Mouse (Mus musculus) kidney, embryonic 15.5 days (tissue): ENCODE data around the gene Sppl2c. TPM values are rescaled to one million over a fixed set of nuclear protein-coding genes. Genes with fewer than 3 reads are reported as not detected.

ENCODE experiments used
- ATAC-seq: fragments of 200-750 bp; cut with Nextera tagmentation; replicated peaks from 2 replicates; pipeline ENCODE4 v1.8.0; 2017; ENCODE audit warnings: moderate TSS enrichment; ENCODE audit not compliant: low FRiP score
- H3K27ac ChIP-seq: fragments of 300-500 bp; sonication (generic); 2 replicates; pipeline ENCODE4 v1.5.1; 2015; ENCODE audit warnings: mild to moderate bottlenecking, inconsistent platforms
- H3K27me3 ChIP-seq: fragments of 300-500 bp; sonication (generic); 2 replicates; pipeline ENCODE4 v1.6.1; 2015; ENCODE audit warnings: inconsistent platforms
- H3K36me3 ChIP-seq: fragments of 300-500 bp; sonication (generic); 2 replicates; pipeline ENCODE4 v1.6.1; 2015; ENCODE audit warnings: inconsistent platforms
- H3K4me1 ChIP-seq: fragments of 300-500 bp; sonication (generic); 2 replicates; pipeline ENCODE4 v1.6.1; 2015; ENCODE audit warnings: inconsistent platforms
- H3K4me2 ChIP-seq: fragments of 300-500 bp; sonication (generic); 2 replicates; pipeline ENCODE4 v1.6.1; 2015; ENCODE audit warnings: moderate library complexity, mild to moderate bottlenecking, inconsistent platforms
- H3K4me3 ChIP-seq: fragments of 300-500 bp; sonication (generic); replicated peaks from 2 replicates; pipeline ENCODE4 v1.5.1; 2015; ENCODE audit warnings: mild to moderate bottlenecking, inconsistent platforms
- H3K9ac ChIP-seq: fragments of 300-500 bp; sonication (generic); 2 replicates; pipeline ENCODE4 v1.6.1; 2015; ENCODE audit warnings: mild to moderate bottlenecking, inconsistent platforms
- H3K9me3 ChIP-seq: fragments of 300-500 bp; sonication (generic); replicated peaks from 2 replicates; pipeline ENCODE4 v1.6.1; 2016; ENCODE audit warnings: inconsistent platforms
- WGBS: fragments of 180-500 bp; shearing (Covaris S2); methylation state at CpG from one replicate; pipeline ENCODE4 v1.1.7; 2015; ENCODE audit warnings: mixed read lengths; 5-methylcytosine and 5-hydroxymethylcytosine counted together
- polyA plus RNA-seq: library from polyadenylated mRNA; unstranded; fragments of >200 nt; fragmentation: Nextera tagmentation; extraction: Ambion mirVana; gene quantifications from 2 replicates; pipeline ENCODE4 v1.2.1, GENCODE M21; 2015

Sppl2c gene
- polyA plus RNA-seq, 1 experiment from 2014 or later: not detected

DNA sequence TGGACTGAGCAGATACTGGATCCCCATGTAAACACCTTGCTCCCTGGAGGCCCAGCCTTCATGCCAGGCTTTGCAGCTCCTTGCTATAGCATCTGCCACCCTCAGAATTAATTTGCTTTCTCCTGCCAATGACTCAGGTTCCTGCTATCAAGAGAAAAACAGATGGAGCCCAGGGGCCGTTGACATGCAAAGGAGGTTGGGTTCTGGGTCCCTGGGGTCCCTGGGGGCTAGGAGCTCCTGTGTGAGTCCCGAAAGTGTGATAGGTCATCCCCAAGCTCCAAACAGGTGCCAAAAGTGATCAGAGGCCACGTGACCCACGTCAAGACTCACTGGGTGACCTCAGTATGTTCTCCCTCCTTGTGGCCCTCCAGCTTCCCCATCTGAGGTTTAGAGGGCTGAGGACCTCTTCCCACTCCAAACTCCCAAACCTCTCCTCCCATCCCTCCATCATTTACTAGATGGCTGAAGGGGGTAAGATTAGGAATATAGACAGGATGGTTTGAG lies 26.3 kb upstream of the Sppl2c start:
- H3K27ac ChIP-seq: no peak overlapping the region
- no peak for ATAC-seq
- H3K27me3 ChIP-seq: peaks cover 35% of the 10 kb centered on the region
- no peak overlapping the region for H3K4me3 ChIP-seq
- H3K4me2 ChIP-seq: no peak overlapping the region
- no peaks in the 10 kb centered on the region for H3K36me3 ChIP-seq
- no peaks in the 10 kb centered on the region for H3K9me3 ChIP-seq
- H3K4me1 ChIP-seq: peaks cover 21% of the 10 kb centered on the region
- 70% methylated on average over 4 of the region's 4 CpGs for WGBS
- H3K9ac ChIP-seq: no peak overlapping the region

DNA sequence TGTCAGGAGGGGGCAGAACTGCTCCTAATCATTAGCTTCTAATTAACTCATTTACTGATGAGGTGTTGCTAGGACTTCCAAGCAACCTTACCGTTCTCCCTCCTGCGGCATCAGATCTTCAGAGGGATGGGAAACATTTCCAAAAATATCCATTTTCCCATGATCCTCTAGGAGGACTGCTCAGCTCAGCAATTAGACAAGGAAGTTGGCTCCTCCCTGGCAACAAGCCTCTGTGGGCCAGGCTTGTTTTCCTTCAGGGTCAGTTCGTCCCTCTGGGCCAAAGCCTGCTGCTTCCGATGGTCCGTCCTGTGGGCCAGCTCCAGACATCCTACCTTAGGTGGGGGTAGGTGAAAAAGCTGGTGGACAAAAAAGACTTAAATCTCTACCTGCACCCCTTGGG lies 25.0 kb upstream of the Sppl2c start:
- 64% methylated on average over 5 of the region's 5 CpGs for WGBS
- Histone ChIP-seq H3K4me1 (peaks cover 14% of the 10 kb centered on the region), H3K9ac (no peak overlapping the region), H3K27me3 (peaks cover 35% of the 10 kb centered on the region), H3K27ac (no peak overlapping the region), H3K4me3 (no peak overlapping the region), H3K9me3 (no peaks in the 10 kb centered on the region), H3K36me3 (no peaks in the 10 kb centered on the region), H3K4me2 (no peak overlapping the region)
- ATAC-seq: no peak

DNA sequence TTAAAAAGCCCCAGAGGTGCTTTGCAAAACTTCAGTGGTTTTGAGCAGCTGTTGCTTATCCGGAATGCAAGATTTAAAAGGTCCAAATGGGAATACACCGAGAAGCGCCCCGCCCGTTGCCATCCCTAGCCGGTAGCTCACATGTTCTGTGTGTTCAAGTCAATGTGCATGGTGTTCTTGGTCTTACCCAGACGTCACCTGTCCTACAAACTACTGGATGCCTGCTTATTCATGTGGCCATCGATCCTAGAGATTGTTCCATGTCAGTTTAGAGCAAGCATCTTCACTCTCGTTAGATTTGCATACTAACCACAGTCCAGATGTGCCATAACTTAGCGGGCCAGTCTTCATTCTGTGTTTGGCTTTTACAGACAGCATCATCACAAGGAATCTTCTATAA lies 21.9 kb upstream of the Sppl2c start:
- WGBS: 93% methylated on average over 10 of the region's 10 CpGs
- ATAC-seq: no peak
- no peaks in the 10 kb centered on the region for H3K9me3 ChIP-seq
- no peak overlapping the region for H3K4me2 ChIP-seq
- H3K9ac ChIP-seq: no peak overlapping the region
- peaks cover 10% of the 10 kb centered on the region; the same call in 1 of the 2 replicates for H3K27me3 ChIP-seq
- no peaks in the 10 kb centered on the region for H3K4me1 ChIP-seq
- no peak overlapping the region for H3K4me3 ChIP-seq
- no peaks in the 10 kb centered on the region for H3K36me3 ChIP-seq
- no peak overlapping the region for H3K27ac ChIP-seq

DNA sequence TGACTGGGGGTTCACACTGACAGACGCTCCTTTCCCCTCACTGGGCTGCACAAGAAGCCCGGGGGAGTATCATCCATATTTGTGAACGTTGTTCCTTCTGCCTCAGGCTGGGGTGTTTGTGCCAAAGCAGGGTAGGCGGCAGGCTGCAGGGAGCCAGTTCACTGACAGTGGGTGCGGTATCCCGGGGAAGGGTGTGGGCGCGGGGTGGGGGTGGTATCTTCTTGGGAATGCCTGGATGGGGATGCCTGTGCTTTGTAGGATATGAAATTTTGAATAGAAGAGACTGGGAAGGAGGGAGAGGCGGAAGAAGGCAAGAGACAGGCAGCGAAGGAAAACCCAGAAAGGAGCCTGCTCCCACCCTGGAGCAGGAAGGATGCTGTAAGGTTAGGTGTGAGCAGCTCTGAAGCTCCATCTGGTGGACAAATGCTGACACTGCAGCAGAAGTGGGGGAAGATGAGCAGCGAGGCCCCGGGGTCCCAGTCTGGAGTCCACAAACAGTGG lies 14.8 kb upstream of the Sppl2c start:
- Histone ChIP-seq H3K27ac (no peak overlapping the region), H3K4me1 (no peaks in the 10 kb centered on the region), H3K4me2 (no peak overlapping the region), H3K9ac (no peak overlapping the region), H3K27me3 (peaks cover 22% of the 10 kb centered on the region), H3K4me3 (no peak overlapping the region), H3K9me3 (no peaks in the 10 kb centered on the region), H3K36me3 (no peaks in the 10 kb centered on the region)
- WGBS: 34% methylated on average over 12 of the region's 12 CpGs
- no peak for ATAC-seq

DNA sequence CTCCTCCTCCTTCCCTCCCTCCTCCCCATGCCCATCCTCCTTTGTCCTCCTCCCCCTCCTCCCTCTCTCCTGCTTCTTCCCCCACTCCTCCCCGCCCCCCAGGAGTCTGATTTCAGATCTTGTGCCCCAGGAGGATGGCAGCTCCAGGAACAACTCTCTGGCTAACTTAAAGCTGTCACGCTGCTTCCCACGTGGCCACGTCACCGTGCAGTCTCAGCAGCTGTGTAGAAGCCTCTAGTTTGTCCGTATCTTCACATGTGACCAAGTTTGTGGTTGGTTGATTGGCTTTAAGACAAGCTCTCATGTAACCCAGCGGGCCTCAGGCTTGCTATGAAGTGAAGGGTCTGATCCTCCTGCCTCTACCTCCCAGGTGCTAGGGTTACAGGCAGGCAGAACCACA lies 7.2 kb upstream of the Sppl2c start:
- no peaks in the 10 kb centered on the region for H3K9me3 ChIP-seq
- no peak overlapping the region for H3K4me3 ChIP-seq
- WGBS: 20% methylated on average over 7 of the region's 7 CpGs
- H3K27ac ChIP-seq: no peak overlapping the region
- no peaks in the 10 kb centered on the region for H3K36me3 ChIP-seq
- no peaks in the 10 kb centered on the region for H3K4me1 ChIP-seq
- no peaks in the 10 kb centered on the region for H3K27me3 ChIP-seq
- ATAC-seq: no peak
- no peak overlapping the region for H3K4me2 ChIP-seq
- H3K9ac ChIP-seq: no peak overlapping the region

DNA sequence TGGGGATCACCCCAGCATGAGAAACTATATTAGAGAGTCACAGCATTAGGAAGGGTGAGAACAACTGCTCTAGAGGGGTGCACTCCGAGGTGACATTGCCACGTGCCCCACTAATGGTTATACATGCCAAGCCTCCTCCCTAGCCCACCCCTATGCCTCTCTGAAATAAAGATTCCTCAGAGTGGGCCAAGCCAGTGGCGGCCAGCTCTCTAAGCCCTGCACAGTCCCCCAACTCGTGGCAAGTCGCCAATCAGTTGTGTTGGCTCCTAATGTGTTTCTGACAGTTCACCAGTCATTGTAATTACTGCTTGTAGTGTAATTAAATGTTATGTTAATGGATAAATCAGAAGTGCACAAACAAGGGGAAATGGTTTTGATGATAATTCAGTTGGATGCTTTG lies 6.3 kb upstream of the Sppl2c start:
- Histone ChIP-seq H3K36me3 (no peaks in the 10 kb centered on the region), H3K27ac (no peak overlapping the region), H3K4me3 (no peak overlapping the region), H3K4me2 (no peak overlapping the region), H3K9ac (no peak overlapping the region), H3K4me1 (no peaks in the 10 kb centered on the region), H3K27me3 (no peaks in the 10 kb centered on the region), H3K9me3 (no peaks in the 10 kb centered on the region)
- 77% methylated on average over 5 of the region's 5 CpGs for WGBS
- ATAC-seq: no peak

DNA sequence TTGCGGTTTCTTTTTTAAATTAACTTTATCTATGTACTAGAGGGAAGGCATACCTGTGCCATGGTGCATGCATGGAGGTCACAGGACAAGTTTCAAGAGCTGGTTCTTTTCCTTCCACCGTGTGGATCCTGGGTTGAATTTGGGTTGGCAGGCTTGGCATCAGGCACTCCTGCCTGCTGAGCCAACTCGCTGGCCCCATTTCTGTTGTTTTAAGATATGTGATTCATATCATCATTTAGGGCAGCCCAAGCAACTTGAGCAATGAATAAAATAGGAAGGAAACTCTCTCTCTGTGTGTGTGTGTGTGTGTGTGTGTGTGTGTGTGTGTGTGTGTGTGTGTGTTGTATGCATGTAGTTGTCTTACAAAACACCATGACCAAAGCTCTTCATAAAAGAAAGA lies 4.0 kb upstream of the Sppl2c start:
- no peak for ATAC-seq
- 76% methylated on average over 3 of the region's 3 CpGs for WGBS
- H3K36me3 ChIP-seq: no peaks in the 10 kb centered on the region

DNA sequence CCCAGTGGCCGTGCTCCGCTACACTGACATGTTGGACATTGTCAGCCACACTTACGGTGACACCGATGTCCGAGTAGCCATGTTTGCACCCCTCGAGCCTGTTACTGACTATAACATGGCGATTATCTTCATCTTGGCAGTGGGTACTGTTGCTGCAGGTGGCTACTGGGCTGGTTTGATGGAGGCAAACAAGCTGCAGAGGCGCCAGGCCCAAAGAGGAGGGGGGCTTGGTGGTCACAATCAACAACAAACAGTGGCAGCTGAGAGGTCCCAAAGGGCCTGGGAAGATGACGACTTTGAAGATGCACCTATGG lies 667 bp downstream of the Sppl2c start:
- no peak overlapping the region for H3K4me3 ChIP-seq
- H3K4me1 ChIP-seq: no peaks in the 10 kb centered on the region
- H3K27ac ChIP-seq: no peak overlapping the region
- no peaks in the 10 kb centered on the region for H3K9me3 ChIP-seq
- H3K36me3 ChIP-seq: no peaks in the 10 kb centered on the region
- no peak overlapping the region for H3K4me2 ChIP-seq
- no peak for ATAC-seq
- H3K9ac ChIP-seq: no peak overlapping the region
- WGBS: 93% methylated on average over 9 of the region's 9 CpGs
- no peaks in the 10 kb centered on the region for H3K27me3 ChIP-seq

More for the DNA sequence above, 4.0 kb upstream of the Sppl2c start:
- no peak overlapping the region for H3K27ac ChIP-seq
- H3K4me2 ChIP-seq: no peak overlapping the region
- no peak overlapping the region for H3K9ac ChIP-seq
- H3K9me3 ChIP-seq: no peaks in the 10 kb centered on the region
- H3K4me3 ChIP-seq: no peak overlapping the region
- no peaks in the 10 kb centered on the region for H3K4me1 ChIP-seq
- H3K27me3 ChIP-seq: no peaks in the 10 kb centered on the region

DNA sequence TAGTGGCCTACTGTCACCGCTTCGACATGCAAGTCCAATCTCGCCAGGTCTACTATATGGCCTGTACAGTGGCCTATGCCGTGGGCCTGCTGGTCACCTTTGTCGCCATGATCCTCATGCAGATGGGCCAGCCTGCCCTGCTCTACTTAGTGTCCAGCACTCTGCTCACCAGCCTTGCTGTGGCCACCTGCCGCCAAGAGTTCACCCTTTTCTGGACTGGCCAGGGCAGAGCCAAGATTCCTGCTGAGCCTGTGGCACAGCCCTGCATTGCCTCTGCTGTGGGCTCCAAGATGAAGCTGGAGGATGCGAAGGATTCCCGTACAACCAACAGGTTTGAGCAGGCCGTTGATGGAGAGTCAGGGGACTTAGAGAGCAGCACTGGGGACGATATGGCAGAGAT lies 1.6 kb downstream of the Sppl2c start:
- H3K4me2 ChIP-seq: no peak overlapping the region
- no peak overlapping the region for H3K27ac ChIP-seq
- no peak overlapping the region for H3K4me3 ChIP-seq
- H3K36me3 ChIP-seq: no peaks in the 10 kb centered on the region
- H3K4me1 ChIP-seq: no peaks in the 10 kb centered on the region
- no peaks in the 10 kb centered on the region for H3K27me3 ChIP-seq
- H3K9me3 ChIP-seq: no peaks in the 10 kb centered on the region
- 95% methylated on average over 10 of the region's 10 CpGs for WGBS
- H3K9ac ChIP-seq: no peak overlapping the region
- ATAC-seq: no peak

DNA sequence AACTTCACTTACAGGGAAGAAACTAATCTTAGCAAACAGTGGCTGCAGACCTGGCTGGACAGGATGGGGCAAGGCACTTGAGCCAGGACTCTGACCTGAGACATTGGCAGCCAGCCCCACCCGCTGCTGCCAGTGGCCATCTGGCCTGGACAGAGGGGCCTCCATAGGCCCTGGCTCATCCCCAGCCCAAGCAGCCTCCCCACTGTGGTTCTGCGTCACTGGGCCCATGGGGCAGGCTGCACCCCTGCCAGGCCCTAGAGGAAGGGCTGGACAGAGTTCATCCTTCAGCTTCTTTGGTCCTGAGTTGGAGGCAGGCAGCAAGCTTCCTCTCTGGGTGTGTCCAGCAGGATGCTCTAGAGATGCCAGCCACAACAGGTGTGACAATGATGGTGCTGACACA lies 3.9 kb downstream of the Sppl2c start:
- Histone ChIP-seq H3K9ac (no peak overlapping the region), H3K27me3 (no peaks in the 10 kb centered on the region), H3K36me3 (no peaks in the 10 kb centered on the region), H3K4me3 (no peak overlapping the region), H3K27ac (no peak overlapping the region), H3K4me2 (no peak overlapping the region), H3K9me3 (no peaks in the 10 kb centered on the region), H3K4me1 (no peaks in the 10 kb centered on the region)
- 76% methylated on average over 2 of the region's 2 CpGs for WGBS
- no peak for ATAC-seq

DNA sequence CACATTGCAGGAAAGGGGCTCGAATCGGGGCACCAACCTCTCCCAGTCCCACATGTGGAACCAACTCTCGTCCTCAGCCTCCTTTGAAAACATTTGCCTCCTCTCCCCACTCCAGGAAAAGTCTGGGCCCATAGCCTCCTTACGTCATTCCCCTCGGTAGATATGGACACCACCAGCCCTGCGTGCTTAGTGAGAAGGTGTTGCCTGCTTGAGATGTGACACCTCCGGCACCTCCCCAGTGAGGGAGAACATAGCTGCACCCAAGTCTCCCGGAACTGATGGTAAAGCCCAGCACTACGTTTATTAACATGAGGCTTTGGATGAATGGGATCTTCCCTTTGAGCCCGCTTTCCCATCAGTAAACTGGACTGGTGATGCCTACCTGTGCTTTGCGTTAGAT lies 9.3 kb downstream of the Sppl2c start:
- Histone ChIP-seq H3K27me3 (peaks cover 15% of the 10 kb centered on the region), H3K9me3 (no peaks in the 10 kb centered on the region), H3K27ac (no peak overlapping the region), H3K4me1 (0 out of 2 replicates have a peak, but pooled peaks cover 2% of the 10 kb centered on the region), H3K36me3 (no peaks in the 10 kb centered on the region), H3K4me3 (no peak overlapping the region), H3K9ac (no peak overlapping the region), H3K4me2 (no peak overlapping the region)
- ATAC-seq: no peak
- WGBS: 69% methylated on average over 11 of the region's 11 CpGs

DNA sequence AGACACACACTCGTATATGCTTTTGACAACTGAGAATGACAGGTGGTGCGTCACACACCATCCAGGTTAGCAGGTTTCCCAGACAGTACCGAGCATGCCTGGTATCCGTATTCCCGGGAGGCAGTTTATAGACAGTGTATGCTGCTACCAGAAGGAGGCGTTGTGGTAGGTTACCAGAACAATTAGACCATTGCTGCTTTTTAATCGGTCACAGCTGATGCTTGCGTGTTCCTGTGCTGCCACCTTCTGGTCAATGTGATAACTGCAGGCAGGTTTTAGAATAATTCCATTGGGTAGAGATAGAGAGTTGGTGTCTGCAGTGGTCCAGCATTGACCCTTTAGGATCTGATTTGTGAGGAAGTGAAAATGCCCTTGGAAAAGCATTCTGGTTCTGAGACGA lies 9.7 kb downstream of the Sppl2c start:
- H3K36me3 ChIP-seq: no peaks in the 10 kb centered on the region
- no peaks in the 10 kb centered on the region for H3K9me3 ChIP-seq
- WGBS: 12% methylated on average over 9 of the region's 9 CpGs
- peaks cover 15% of the 10 kb centered on the region for H3K27me3 ChIP-seq
- H3K4me3 ChIP-seq: no peak overlapping the region
- ATAC-seq: no peak
- H3K4me1 ChIP-seq: 0 out of 2 replicates have a peak, but pooled peaks cover 2% of the 10 kb centered on the region
- H3K27ac ChIP-seq: no peak overlapping the region
- no peak overlapping the region for H3K4me2 ChIP-seq
- H3K9ac ChIP-seq: no peak overlapping the region

DNA sequence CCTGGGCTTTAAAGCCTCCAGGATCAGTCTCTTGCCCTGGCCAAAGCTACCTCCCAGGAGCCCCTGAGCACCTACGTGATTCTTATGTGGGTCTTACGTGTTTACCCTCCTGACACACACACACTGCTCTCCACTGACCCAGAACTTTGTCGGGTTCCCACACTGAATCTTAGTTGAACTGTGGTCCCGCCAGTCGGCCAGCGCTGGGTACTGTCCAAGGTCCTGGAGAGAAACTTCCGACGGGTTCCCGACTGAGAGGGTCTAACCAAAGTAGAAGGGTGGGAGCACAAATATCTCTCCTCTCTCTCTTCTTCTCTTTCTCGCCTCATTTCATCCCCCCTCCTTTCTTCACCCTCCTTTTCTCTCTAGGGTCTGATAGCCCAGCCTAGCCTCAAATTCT lies 11.7 kb downstream of the Sppl2c start:
- Histone ChIP-seq H3K27ac (no peak overlapping the region), H3K9ac (no peak overlapping the region), H3K4me1 (0 out of 2 replicates have a peak, but pooled peaks cover 2% of the 10 kb centered on the region), H3K36me3 (no peaks in the 10 kb centered on the region), H3K9me3 (0 out of 2 replicates have a peak, but pooled peaks cover 5% of the 10 kb centered on the region), H3K4me3 (no peak overlapping the region), H3K4me2 (no peak overlapping the region), H3K27me3 (peaks cover 15% of the 10 kb centered on the region)
- ATAC-seq: no peak
- WGBS: 4% methylated on average over 10 of the region's 10 CpGs
